Mouse (Mus musculus): ENCODE measurements around the gene Myl9.

The Myl9 gene

DNA sequence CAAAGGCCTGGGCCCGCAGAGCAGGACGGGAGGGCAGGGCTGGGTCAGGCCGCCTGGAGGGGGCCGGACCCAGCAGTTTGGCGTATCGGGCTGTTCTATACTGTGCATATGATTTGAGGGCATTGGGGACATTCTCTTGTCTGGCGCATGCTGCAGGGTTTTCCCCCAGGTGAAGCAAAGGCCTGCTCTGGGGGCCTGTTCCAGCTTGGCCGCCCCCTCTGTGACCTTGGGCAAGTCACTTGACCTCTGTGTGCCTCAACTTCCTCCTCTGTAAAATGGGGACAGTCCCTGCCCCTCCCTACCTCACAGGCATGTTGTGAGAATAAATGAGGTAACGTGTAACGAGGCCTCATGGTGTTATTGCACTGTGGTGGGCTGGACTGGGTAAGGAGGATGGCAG, 11.2 kb upstream of the Myl9 start:
- DNase-seq (ENCODE audit: low spot score in 2 of 2), result no peak

DNA sequence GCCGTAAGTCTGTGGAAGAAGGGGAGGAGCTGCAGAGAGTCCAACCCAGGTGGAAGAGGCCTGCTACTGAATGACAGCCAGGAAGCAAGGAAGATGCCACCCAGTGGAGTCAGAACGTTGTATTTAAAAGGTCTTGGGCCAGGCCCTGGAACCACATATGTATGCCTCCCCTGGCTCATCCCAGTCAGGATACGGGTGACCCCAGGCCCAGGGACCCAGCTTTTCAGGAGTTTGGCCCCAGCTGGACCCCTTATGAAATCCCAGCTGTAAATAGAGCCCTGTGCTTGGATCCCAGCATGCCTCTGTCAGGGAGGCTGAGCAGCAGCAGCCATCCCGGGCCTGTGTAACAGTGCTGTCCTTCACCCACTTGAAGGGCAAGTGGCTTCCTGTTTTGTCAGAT, 10.5 kb upstream of the Myl9 start:
- DNase-seq (ENCODE audit: low spot score in 2 of 2), result no peak

DNA sequence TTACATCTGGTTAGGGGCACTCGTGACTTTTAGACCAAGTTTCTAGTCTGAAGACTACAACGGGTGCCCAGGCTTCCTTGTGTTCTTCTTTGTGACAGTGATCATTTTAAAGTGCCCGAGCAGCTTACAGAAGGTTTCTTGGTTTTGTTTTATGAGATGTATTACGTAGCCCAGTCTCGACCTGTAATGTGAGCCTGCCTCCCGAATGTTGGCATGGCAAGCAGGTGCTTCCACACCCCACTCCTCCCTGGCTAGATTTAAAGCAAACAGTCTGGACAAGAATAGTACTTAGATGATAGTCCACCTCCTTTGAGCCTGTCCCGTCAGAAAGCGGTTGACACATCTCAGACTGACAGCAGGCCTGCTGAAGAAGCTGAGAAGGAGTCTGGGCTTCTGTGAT, 9.6 kb upstream of the Myl9 start:
- no peak for DNase-seq (ENCODE audit: low spot score in 2 of 2)

DNA sequence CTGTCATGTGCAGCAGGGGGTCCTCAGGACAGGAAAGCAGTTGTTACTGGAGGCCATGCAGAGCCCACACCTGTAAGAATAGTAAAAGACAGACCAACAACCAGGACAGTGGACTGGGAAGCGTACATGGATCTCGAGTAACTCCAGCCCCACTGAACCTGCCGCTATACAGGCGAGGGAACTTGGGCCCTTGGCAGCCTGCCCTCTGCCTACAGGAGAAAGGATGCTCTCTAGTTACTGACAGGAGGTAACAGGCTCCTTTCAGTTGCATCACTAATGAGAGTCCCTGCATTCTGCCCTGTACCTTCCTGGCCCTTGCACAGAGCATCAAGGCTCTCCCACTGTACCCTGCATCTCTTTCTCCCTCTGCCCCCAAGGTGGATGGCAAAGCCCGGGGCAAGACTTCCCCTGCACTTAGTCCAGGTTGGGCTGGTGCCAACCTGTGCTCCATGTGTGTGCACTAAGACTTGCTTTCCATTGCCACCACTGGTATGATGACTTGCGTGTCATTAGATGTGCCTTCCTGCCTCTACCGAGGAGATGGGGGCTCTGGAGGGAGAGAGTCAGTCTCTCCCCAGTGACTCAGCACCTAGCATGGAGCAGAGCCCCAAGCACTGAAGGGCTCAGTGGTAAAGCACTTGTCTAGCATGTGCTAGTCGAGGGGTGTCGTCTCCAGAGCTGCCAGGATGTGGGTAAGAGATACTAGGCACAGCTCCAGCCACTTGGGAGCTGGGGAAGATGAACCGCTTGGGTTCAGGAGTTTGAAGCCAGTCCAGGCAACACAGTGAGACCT, 8.8 kb upstream of the Myl9 start:
- no peak for DNase-seq (ENCODE audit: low spot score in 2 of 2)

- no peak for DNase-seq (ENCODE audit: low spot score in 2 of 2)
These were observed 8.1 kb upstream of the Myl9 start for GRCm38 (mm10) chr2:156767108-156767507.

GRCm38 (mm10) chr2:156769274-156769673, 5.9 kb upstream of the Myl9 start:
- no peak for DNase-seq (ENCODE audit: low spot score in 2 of 2)

DNA sequence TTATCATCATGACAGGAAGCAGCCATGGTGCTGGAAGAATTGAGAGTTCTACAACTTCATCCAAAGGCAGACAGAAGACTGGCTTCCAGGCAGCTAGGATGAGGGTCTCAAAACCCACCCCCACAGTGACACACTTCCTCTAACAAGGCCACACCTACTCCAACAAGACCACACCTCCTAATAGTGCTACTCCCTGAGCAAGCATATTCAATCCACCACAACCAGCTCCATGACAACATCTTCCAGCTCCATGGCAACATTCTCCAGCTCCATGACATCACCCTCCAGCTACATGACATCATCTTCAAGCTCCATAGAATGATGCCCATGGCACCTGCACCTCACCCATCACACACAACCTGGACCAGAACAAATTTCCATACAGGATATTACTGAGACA, 1.8 kb upstream of the Myl9 start:
- no peak for DNase-seq (ENCODE audit: low spot score in 2 of 2)

DNA sequence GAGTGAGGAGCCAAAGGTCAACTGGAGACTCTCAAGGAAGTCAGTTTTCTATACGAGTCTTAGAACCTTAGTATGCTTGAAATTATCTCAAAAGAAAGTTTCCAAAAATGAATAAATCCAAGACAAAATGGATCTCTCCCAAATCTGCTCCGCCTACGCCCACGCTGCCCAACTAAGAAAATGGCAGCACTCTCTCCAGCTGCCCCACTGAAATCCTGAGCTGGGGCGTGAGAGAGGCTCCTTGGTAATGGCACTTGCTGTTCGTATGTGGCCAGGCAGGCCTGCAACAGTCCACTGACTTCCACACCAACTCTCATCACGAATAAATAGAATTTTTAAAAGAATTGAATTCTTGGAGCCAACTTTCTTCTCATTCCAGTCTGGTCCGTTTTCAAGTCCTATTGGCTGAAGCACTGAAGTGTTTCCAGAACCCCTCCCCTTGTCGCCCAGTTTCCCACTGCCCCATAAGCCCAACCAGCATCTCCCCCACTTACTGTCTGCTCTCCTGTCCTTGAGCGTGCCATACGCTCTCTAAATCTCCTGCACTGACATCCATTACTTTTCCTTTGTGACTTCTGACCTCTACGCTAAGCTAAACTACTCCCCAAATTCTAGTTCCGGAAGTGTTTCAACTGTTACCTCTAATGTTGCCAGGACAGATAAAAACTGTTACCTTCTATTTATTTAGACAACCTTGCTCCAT, 1.0 kb upstream of the Myl9 start:
- DNase-seq (ENCODE audit: low spot score in 2 of 2), result no peak

- no peak for DNase-seq (ENCODE audit: low spot score in 2 of 2)
These were observed 525 bp downstream of the Myl9 start for GRCm38 (mm10) chr2:156775455-156776435.

DNA sequence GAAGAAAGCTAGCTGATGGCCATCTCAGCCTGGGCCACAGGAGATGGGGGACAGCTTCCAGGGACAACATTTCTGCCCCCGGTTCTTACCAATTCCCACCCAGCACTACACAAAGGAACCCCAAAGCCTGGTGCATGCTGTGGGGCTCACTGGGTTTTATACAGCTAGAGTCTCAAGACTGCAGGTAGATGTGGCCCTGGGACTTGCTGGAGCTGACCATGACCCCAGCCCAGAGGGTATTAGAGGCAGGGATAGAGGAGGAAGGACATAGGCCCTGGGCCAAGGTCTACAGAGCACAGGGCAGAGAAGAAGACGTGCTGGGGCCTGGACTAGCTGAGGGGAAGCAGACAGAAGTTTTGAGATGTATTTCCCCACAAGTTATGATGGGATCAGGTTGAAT, 1.7 kb downstream of the Myl9 start:
- no peak for DNase-seq (ENCODE audit: low spot score in 2 of 2)

DNA sequence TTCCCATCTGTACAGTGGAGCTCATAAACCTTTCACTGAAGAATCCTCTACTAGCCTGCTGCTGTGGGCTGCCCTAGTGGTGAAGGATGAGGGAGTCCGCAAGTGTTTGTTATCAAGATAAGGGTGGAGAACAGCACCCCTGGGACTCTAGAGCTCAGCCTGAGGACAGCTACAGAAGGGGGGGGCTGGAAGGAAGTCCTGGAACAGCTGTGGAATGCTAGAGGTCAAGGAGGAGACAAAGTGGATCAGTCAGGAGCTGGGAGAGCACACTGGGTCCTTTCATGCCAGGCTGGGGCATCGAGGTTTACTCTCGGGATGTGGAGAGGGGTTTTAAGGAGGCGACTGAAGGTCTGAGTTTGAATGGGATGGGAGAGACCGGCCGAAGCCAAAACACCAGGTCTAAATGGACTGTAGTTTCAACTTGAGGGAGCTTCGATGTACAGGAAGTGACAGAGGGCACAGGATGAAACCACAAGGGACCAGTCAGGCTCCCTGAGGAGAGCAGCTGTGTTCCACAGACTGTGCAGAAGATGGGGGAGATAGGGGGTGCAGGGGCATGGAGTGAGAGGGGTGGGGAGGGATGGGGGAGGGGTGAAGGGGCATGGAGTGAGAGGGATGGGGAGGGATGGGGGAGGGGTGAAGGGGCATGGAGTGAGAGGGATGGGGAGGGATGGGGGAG, 2.2 kb downstream of the Myl9 start:
- no peak for DNase-seq (ENCODE audit: low spot score in 2 of 2)

DNA sequence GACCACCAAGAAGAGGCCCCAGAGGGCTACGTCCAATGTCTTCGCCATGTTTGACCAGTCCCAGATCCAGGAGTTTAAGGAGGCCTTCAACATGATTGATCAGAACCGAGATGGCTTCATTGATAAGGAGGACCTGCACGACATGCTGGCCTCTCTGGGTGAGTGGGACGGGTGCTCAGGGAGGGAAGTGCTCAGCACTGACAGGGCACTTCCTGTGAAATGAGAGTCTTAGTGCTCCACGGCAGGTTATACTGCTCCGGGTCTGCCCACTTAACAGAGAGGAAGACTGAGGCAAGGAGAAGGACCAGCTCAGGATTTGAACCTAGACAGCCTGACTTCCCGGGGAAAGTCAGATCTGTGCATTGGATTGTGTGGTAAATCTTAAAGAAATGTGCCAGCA, 3.4 kb downstream of the Myl9 start:
- DNase-seq (ENCODE audit: low spot score in 2 of 2), result no peak

GRCm38 (mm10) chr2:156779036-156779435, 3.8 kb downstream of the Myl9 start:
- no peak for DNase-seq (ENCODE audit: low spot score in 2 of 2)

GRCm38 (mm10) chr2:156779488-156779887, 4.3 kb downstream of the Myl9 start:
- DNase-seq (ENCODE audit: low spot score in 2 of 2), result no peak

DNA sequence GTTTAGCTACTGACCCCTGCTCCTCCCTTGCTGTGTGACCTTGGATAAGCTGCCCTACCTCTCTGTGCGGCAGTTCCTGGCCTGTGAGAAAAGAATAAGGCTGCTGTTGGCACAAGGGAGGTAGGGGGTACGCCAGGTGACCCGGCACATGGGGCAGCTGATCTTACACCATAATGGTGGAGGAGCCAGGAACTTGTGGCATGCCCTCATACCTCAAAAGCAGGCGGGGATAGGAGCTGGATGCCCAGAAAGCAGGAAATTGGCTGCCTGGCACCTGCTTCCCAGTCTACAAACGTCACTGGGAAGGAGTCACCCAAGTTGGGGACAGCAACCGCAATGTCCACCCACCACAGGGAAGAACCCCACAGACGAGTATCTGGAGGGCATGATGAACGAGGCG, 4.9 kb downstream of the Myl9 start:
- DNase-seq (ENCODE audit: low spot score in 2 of 2), result no peak

GRCm38 (mm10) chr2:156780752-156781151, 5.5 kb downstream of the Myl9 start:
- DNase-seq (ENCODE audit: low spot score in 2 of 2), result no peak

DNA sequence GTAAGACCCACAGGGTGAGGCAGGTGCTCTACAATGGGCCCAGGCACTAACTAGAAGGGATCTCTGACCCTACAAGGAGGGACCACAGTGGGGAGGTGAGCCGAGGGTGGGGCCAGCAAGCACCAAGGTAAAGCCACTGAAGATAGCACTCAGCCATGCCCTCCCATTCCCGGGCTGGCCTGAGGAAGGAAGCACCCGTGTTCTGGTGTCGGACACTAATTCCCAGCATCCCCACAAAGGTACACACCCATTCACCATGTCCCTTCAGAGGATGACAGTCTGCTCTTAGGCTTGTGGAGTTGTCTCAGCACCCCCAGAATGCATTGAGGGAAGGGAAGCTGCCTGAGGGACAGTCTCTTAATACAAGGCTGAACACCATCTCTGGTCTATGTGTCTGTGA, 6.1 kb downstream of the Myl9 start:
- no peak for DNase-seq (ENCODE audit: low spot score in 2 of 2)

- DNase-seq (ENCODE audit: low spot score in 2 of 2), result no peak
These were observed 6.7 kb downstream of the Myl9 start for GRCm38 (mm10) chr2:156781836-156782480.

DNA sequence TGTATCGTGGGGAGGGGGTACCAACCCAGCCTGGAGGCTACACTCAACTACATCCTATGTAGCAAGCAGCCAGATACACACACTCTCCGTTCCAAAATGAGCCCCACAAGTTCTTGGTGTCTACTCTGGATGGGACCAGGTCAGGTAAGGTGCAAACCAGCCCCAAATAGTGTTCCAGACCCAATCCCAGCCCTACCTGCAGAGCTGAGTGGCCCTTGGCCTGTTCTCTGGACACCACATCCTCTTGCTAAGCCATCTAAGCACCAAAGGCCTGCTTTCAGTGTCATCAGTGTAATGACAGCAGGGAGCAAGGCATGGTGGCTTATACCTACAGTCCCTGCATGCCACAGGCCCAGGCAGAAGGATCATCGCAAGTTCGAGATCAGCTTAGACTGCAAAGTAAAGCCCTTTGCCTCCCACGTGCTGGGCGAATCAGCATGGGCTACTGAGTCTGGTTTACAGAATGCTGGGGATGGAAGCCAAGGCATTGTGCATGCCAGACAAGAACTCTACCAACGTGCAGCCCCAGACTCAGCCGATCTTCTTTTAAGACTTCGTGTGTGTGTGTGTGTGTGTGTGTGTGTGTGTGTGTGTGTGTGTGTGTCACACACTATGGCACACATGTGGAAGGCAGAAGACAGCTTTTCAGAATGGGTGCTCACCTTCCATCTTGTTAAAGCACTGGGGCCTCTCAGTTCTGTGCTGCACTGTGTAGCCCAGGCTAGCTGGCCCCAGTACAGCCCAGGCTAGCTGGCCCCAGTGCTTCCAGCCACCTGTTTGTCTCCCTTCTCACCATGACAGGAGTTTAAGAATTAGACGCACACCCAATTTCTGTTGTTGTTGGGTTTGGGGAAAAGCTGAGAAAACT, 7.5 kb downstream of the Myl9 start:
- DNase-seq (ENCODE audit: low spot score in 2 of 2), result no peak

- no peak for DNase-seq (ENCODE audit: low spot score in 2 of 2)
These were observed 8.1 kb downstream of the Myl9 start for GRCm38 (mm10) chr2:156783349-156783728.

All from frontal cortex, postnatal 14 days (tissue).